Mouse (Mus musculus) spleen, postnatal 4 days (tissue): ENCODE results near the gene Snx3.
A peak's percentile ranks its signal among the peaks of the same experiment; 100 is the strongest.

Experiments used
- DNase-seq, 2 experiments: peaks; one replicate each; pipeline ENCODE4 v3.0.0; 2022; ENCODE audit warnings: low spot score in 2 of 2

Gene Snx3

DNA sequence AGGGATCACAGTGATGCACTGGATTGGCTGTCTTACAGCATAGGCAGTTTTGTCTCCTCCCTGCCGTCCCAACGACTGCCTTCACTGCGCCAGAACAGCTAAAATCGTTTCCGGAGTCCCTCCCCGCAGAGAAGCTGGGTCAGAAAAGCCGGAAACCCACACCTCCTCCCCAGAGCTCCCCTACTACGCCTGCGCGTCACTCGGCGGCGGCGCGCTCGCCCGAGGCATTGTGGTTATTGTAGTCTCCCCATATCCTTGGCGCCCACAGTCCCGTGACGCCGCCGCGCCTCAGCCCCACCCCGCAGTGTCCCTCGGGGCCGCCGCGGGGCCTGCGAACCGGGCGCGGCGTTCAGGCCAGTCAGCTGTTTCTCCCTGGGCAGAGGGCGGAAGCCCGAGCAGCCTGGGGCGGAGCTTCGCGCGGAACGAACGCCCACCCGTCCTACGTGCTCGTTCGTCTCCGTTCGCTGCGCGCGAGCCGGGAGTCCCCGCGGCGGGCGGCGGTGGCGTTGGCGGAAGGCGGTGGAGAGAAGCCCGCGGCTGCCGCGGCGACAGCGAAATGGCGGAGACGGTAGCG, at the start of gene Snx3:
Snx3 (plus strand) TSS at position 256 of the 574 bp plus-strand sequence.
- peak; percentile 97 to 98 for DNase-seq

DNA sequence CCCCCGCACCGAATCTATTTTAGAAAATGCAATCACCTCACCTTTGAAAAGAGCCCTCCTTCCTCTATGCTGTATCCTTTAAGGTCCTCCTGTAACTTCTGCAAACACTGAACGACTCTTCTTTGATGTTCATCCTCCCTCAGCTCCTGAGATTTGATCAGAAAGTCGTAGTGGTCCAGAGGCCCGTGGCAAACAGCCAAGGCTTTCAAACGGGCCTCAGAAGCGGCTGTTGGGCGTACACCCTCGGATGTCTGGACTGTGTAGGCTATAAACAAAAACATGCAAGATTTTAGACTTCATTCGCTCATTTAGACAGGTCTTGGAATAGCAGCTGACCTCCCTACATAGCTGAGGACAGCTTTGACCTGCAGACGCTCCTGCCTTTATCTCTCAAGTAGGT, 47.6 kb upstream of the Snx3 start:
- no peak for DNase-seq

DNA sequence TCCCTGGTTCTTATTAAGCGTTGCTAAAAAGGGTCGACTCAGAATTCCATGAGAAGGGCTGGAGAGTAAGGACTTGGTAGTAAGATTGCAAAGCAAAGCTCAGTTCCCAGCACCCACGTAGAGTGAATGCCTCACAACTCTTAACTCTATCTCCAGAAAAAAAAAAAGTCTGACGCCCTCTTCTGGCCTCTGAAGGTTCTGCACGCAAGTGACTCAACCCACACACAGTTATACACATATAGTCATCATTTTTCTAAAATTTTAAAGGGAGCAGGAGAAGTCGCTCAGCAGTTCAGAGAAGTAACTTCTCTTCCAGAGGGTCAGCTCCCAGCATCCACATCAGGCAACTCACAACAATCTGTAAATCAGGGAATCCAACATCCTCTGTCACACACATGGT, 47.1 kb upstream of the Snx3 start:
- no peak for DNase-seq

DNA sequence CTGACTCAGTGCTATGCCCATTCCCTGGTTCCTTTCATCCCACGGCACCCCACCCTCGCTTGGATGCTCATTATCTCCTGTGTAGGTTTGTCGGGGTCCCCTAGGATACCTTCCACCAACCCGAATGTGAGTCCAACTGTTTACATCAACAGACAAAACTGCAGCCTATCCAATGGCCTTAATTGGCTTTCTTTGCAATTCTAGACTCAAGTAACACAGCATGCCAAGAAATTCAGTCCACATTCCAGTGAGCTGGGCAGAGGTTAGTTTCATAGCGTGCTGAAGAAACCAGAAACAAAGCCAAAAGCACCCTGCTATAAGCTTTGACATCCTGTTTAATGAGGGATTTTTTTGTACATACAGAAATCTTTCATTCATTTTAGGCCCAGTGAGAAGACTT, 45.8 kb upstream of the Snx3 start:
- DNase-seq: no peak

- no peak for DNase-seq
Measured at GRCm38 (mm10) chr10:42457557-42458191, 44.2 kb upstream of the Snx3 start.

- no peak for DNase-seq
Measured at GRCm38 (mm10) chr10:42464224-42464623, 37.6 kb upstream of the Snx3 start.

GRCm38 (mm10) chr10:42464805-42465204, 37.0 kb upstream of the Snx3 start:
- no peak for DNase-seq

GRCm38 (mm10) chr10:42474946-42475514, 26.8 kb upstream of the Snx3 start:
- no peak for DNase-seq

GRCm38 (mm10) chr10:42476774-42477475, 24.9 kb upstream of the Snx3 start:
- DNase-seq: no peak

- no peak for DNase-seq
Measured at GRCm38 (mm10) chr10:42477550-42478340, 24.1 kb upstream of the Snx3 start.

GRCm38 (mm10) chr10:42478341-42478720, 23.5 kb upstream of the Snx3 start, which contains the start of gene Afg1l:
TSS of gene Afg1l (minus strand) at chr10:42478565.
- DNase-seq: peak; percentile 95 to 97

GRCm38 (mm10) chr10:42480719-42481118, 21.1 kb upstream of the Snx3 start:
- no peak for DNase-seq

DNA sequence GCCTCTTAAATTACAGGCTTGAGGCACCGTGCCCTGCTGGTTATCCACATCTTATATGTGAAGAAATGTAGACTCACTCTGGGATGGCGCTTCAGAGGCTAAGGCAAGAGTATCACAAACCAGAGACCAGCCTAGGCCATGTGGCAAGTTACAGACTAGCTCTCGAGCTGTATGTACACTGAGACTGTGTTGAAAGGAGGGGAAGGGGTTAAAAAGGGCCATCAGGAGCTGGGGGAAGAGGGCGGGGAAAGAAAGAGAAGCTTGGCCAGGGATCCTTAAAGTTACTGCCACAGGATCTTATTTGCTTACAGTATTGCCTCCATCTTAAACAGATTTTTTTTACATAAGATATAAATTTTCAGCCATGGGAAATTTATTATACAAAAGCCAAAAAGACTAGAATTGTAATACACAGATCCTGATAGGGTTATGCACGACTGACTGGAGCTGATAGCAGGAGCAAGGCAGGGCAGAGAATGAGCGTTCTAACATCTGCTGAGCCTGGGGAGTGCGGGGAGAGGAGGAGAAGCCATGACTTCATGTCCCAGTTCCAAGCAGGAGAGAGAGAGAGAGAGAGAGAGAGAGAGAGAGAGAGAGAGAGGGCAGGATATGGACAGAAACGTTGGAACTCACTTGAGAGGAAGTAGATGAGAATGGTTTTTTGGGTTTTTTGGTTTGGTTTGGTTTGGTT, 13.1 kb upstream of the Snx3 start:
- no peak for DNase-seq

- DNase-seq: no peak
Measured at GRCm38 (mm10) chr10:42491158-42491557, 10.7 kb upstream of the Snx3 start.

GRCm38 (mm10) chr10:42492027-42492771, 9.6 kb upstream of the Snx3 start:
- no peak for DNase-seq

DNA sequence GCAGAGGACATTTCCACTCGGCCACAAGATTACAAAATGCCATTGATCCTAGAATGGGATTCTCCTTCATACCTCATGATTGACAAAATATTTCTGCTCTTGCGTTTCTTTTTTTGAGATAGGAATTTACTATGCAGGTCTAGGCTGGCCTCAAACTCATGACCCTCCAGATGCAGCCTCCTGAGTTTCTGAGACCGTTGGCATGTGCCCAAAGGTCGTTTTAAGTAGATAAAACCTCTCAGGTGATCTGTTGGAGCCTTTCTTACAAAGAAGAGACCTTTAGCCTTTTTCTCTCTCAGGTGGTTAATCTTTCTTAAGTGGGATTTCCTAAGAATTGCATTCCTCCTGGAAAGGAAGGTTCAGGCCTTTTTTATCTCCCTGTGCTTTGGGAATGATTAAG, 8.8 kb upstream of the Snx3 start:
- no peak for DNase-seq

DNA sequence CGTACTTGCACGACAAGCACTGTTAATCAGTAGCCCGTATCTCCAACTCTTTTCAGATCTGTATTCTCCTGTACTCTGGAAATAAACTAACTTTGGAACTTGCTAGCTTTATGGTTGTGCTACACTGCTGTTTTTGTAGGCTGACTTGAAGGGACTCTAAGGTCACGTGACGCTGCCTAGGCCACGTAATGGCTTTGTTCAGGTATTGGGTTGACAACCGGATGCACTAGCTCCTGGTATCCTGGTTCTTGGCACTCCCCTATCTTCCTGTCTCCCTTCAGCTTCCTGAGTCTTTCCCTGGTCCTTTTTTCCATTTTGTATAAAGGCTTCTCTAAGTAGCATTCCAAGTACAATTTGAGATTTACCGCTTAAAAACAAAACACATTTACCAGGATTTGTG, 1.2 kb upstream of the Snx3 start:
- DNase-seq: no peak

DNA sequence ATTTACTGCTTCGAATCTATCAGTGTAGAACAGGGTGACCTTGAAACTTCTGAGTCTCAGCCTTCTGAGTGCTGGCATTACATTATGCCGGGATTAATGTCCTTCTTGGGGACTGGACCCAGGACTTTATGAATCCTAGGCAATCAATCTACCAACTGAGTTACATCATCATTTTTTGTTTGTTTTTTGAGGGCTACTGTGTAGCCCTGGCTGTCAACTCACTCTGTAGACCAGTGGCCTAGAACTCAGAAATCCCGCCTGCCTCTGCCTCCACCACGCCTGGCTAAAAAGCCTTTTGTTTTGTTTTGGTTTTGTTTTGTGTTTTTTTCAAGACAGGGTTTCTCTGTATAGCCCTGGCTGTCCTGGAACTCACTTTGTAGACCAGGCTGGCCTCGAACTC, 669 bp upstream of the Snx3 start:
- DNase-seq: no peak

DNA sequence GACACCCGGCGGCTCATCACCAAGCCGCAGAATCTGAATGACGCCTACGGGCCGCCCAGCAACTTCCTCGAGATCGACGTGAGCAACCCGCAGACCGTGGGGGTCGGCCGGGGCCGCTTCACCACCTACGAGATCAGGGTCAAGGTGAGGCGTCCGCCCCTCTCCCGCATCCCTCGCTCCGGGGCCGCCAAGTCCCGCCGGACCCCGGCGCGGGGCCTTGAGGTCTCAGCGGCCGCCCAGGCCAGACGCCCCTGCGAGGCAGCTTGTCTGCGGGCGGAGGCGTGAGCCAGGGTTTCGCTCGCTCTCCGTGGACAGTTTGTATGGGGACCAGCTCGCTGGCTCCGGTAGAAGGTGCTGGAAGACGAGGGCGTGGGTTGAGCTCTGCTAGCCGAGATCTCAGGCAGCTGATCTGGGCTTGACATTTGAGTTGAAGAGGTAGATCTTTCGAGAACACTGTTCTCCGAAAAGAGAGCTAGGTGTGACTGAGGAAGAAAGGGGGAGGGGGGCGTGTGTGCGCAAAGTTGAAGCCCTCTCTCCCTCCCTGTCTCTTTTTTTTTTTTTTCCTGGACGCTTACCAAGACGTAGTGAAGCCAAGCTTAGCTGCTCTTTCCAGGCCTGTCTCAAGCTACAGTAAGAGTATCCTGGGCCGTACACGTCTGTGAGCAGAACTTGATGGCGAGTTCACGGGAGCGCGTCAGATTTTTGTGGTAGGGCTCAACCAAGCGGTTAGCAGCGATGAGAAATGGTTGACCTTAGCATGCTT, 700 bp downstream of the Snx3 start:
- peak; percentile 69 to 86 for DNase-seq
